Mouse (Mus musculus) neural tube, embryonic 15.5 days (tissue): ENCODE measurements around the gene Npc2. TPM values are rescaled to one million over a fixed set of nuclear protein-coding genes. Genes with fewer than 3 reads are reported as not detected.

Experiments
- ATAC-seq: fragments of 200-750 bp; cut with Nextera tagmentation; 2 replicates; pipeline ENCODE4 v1.8.0; 2017; ENCODE audit warnings: mild to moderate bottlenecking, moderate TSS enrichment, moderate library complexity; ENCODE audit not compliant: low FRiP score
- H3K27ac ChIP-seq: fragments of 300-500 bp; sonication (generic); replicated peaks from 2 replicates; pipeline ENCODE4 v1.5.1; 2015; ENCODE audit warnings: mild to moderate bottlenecking, inconsistent platforms
- H3K27me3 ChIP-seq: fragments of 300-500 bp; sonication (generic); replicated peaks from 2 replicates; pipeline ENCODE4 v1.6.1; 2015; ENCODE audit warnings: inconsistent platforms
- H3K36me3 ChIP-seq: fragments of 300-500 bp; sonication (generic); 2 replicates; pipeline ENCODE4 v1.6.1; 2015; ENCODE audit warnings: inconsistent platforms
- H3K4me1 ChIP-seq: fragments of 300-500 bp; sonication (generic); 2 replicates; pipeline ENCODE4 v1.6.1; 2015; ENCODE audit warnings: inconsistent platforms
- H3K4me2 ChIP-seq: fragments of 300-500 bp; sonication (generic); 2 replicates; pipeline ENCODE4 v1.6.1; 2015; ENCODE audit warnings: inconsistent platforms, mild to moderate bottlenecking, moderate library complexity
- H3K4me3 ChIP-seq: fragments of 300-500 bp; sonication (generic); replicated peaks from 2 replicates; pipeline ENCODE4 v1.5.1; 2015; ENCODE audit warnings: mild to moderate bottlenecking, inconsistent platforms
- H3K9ac ChIP-seq: fragments of 300-500 bp; sonication (generic); replicated peaks from 2 replicates; pipeline ENCODE4 v1.6.1; 2015; ENCODE audit warnings: mild to moderate bottlenecking, inconsistent platforms
- H3K9me3 ChIP-seq: fragments of 300-500 bp; sonication (generic); replicated peaks from 2 replicates; pipeline ENCODE4 v1.6.1; 2016; ENCODE audit warnings: inconsistent platforms
- WGBS: fragments of 180-500 bp; shearing (Covaris S2); methylation state at CpG from one replicate; pipeline ENCODE4 v1.1.7; 2015; ENCODE audit warnings: mixed read lengths; 5-methylcytosine and 5-hydroxymethylcytosine counted together
- polyA plus RNA-seq: library from polyadenylated mRNA; unstranded; fragments of >200 nt; fragmentation: Nextera tagmentation; extraction: Ambion mirVana; gene quantifications from 2 replicates; pipeline ENCODE4 v1.2.1, GENCODE M21; 2015

Gene Npc2
- polyA plus RNA-seq, 1 experiment from 2014 or later = 54.1 TPM

- Histone ChIP-seq H3K4me3 (peak overlapping the region; percentile 58; the same call in 1 of the 2 replicates), H3K4me1 (peaks cover 31% of the 10 kb centered on the region)
Observed at GRCm38 (mm10) chr12:84774376-84774775, 1.4 kb upstream of the Npc2 start.

GRCm38 (mm10) chr12:84773476-84773875, 524 bp upstream of the Npc2 start:
- no peaks in the 10 kb centered on the region for H3K27me3 ChIP-seq
- peaks cover 31% of the 10 kb centered on the region for H3K4me1 ChIP-seq
- H3K4me3 ChIP-seq = peak overlapping the region; percentile 58
- peak overlapping the region; percentile 67 for H3K9ac ChIP-seq
- H3K4me2 ChIP-seq = peak overlapping the region; percentile 71
- no peaks in the 10 kb centered on the region for H3K9me3 ChIP-seq
- peak; percentile 21; the same call in 1 of the 2 replicates for ATAC-seq
- WGBS = 2% methylated on average over 20 of the region's 20 CpGs
- peak overlapping the region; percentile 78 for H3K27ac ChIP-seq
- H3K36me3 ChIP-seq = no peaks in the 10 kb centered on the region

More at GRCm38 (mm10) chr12:84774376-84774775, 1.4 kb upstream of the Npc2 start:
- peak overlapping the region; percentile 71 for H3K4me2 ChIP-seq
- no peaks in the 10 kb centered on the region for H3K9me3 ChIP-seq
- no peaks in the 10 kb centered on the region for H3K27me3 ChIP-seq
- H3K36me3 ChIP-seq = no peaks in the 10 kb centered on the region
- ATAC-seq = no peak
- 86% methylated on average over 6 of the region's 6 CpGs for WGBS
- H3K9ac ChIP-seq = no peak overlapping the region
- no peak overlapping the region for H3K27ac ChIP-seq

- no peaks in the 10 kb centered on the region for H3K27me3 ChIP-seq
- no peaks in the 10 kb centered on the region for H3K36me3 ChIP-seq
- peak overlapping the region; percentile 71 for H3K4me2 ChIP-seq
- peak overlapping the region; percentile 91 for H3K27ac ChIP-seq
- 3% methylated on average over 10 of the region's 10 CpGs for WGBS
- peak overlapping the region; percentile 60 for H3K9ac ChIP-seq
- no peaks in the 10 kb centered on the region for H3K9me3 ChIP-seq
- peaks cover 31% of the 10 kb centered on the region for H3K4me1 ChIP-seq
- ATAC-seq = no peak
- H3K4me3 ChIP-seq = peak overlapping the region; percentile 58
Observed at GRCm38 (mm10) chr12:84771981-84772520, 901 bp downstream of the Npc2 start.

- Histone ChIP-seq H3K27ac (no peak overlapping the region), H3K4me3 (no peak overlapping the region), H3K4me1 (peaks cover 31% of the 10 kb centered on the region), H3K27me3 (no peaks in the 10 kb centered on the region), H3K36me3 (peaks cover 3% of the 10 kb centered on the region), H3K9me3 (no peaks in the 10 kb centered on the region), H3K9ac (no peak overlapping the region), H3K4me2 (no peak overlapping the region)
- 87% methylated on average over 7 of the region's 7 CpGs for WGBS
- no peak for ATAC-seq
Observed at GRCm38 (mm10) chr12:84769624-84770023, 3.3 kb downstream of the Npc2 start.

- H3K27me3 ChIP-seq = no peaks in the 10 kb centered on the region
- H3K36me3 ChIP-seq = peaks cover 23% of the 10 kb centered on the region
- H3K27ac ChIP-seq = no peak overlapping the region
- H3K9me3 ChIP-seq = no peaks in the 10 kb centered on the region
- no peak overlapping the region for H3K4me3 ChIP-seq
- H3K4me1 ChIP-seq = peaks cover 19% of the 10 kb centered on the region
- no peak overlapping the region for H3K9ac ChIP-seq
- H3K4me2 ChIP-seq = no peak overlapping the region
- no peak for ATAC-seq
- 94% methylated on average over 6 of the region's 6 CpGs for WGBS
Observed at GRCm38 (mm10) chr12:84767510-84767909, 5.4 kb downstream of the Npc2 start.

- H3K9me3 ChIP-seq = no peaks in the 10 kb centered on the region
- WGBS = 87% methylated on average over 5 of the region's 5 CpGs
- ATAC-seq = no peak
- no peak overlapping the region for H3K4me2 ChIP-seq
- H3K9ac ChIP-seq = no peak overlapping the region
- no peak overlapping the region for H3K4me3 ChIP-seq
- H3K36me3 ChIP-seq = peaks cover 23% of the 10 kb centered on the region
- H3K4me1 ChIP-seq = peaks cover 9% of the 10 kb centered on the region
- no peaks in the 10 kb centered on the region for H3K27me3 ChIP-seq
- H3K27ac ChIP-seq = no peak overlapping the region
Observed at GRCm38 (mm10) chr12:84766113-84766735, 6.7 kb downstream of the Npc2 start.

- Histone ChIP-seq H3K9me3 (no peaks in the 10 kb centered on the region), H3K4me2 (no peak overlapping the region), H3K36me3 (peaks cover 25% of the 10 kb centered on the region), H3K27ac (no peak overlapping the region), H3K9ac (no peak overlapping the region), H3K27me3 (no peaks in the 10 kb centered on the region), H3K4me1 (peaks cover 2% of the 10 kb centered on the region), H3K4me3 (no peak overlapping the region)
- ATAC-seq = no peak
- WGBS = 90% methylated on average over 15 of the region's 15 CpGs
Observed at GRCm38 (mm10) chr12:84765506-84765905, 7.4 kb downstream of the Npc2 start.

- WGBS = 78% methylated on average over 7 of the region's 7 CpGs
- ATAC-seq = no peak
- Histone ChIP-seq H3K4me3 (no peak overlapping the region), H3K27ac (no peak overlapping the region), H3K27me3 (no peaks in the 10 kb centered on the region), H3K9ac (no peak overlapping the region), H3K4me1 (no peaks in the 10 kb centered on the region), H3K9me3 (no peaks in the 10 kb centered on the region), H3K4me2 (no peak overlapping the region), H3K36me3 (peaks cover 30% of the 10 kb centered on the region)
Observed at GRCm38 (mm10) chr12:84764756-84765155, 8.2 kb downstream of the Npc2 start.

- Histone ChIP-seq H3K4me3 (no peak overlapping the region), H3K27ac (no peak overlapping the region), H3K4me2 (no peak overlapping the region), H3K9ac (no peak overlapping the region), H3K4me1 (no peaks in the 10 kb centered on the region), H3K9me3 (no peaks in the 10 kb centered on the region), H3K36me3 (peaks cover 38% of the 10 kb centered on the region), H3K27me3 (no peaks in the 10 kb centered on the region)
- ATAC-seq = no peak
- whole genome bisulfite sequencing = 92% methylated on average over 13 of the region's 13 CpGs
Observed at GRCm38 (mm10) chr12:84763577-84764218, 9.3 kb downstream of the Npc2 start.

- WGBS = 89% methylated on average over 5 of the region's 5 CpGs
- no peak for ATAC-seq
- Histone ChIP-seq H3K4me2 (no peak overlapping the region), H3K4me3 (no peak overlapping the region), H3K27ac (no peak overlapping the region), H3K36me3 (peaks cover 38% of the 10 kb centered on the region), H3K9me3 (no peaks in the 10 kb centered on the region), H3K9ac (no peak overlapping the region), H3K4me1 (no peaks in the 10 kb centered on the region), H3K27me3 (no peaks in the 10 kb centered on the region)
Observed at GRCm38 (mm10) chr12:84762532-84762931, 10.4 kb downstream of the Npc2 start.

GRCm38 (mm10) chr12:84759063-84759462, 13.9 kb downstream of the Npc2 start:
- 84% methylated on average over 2 of the region's 2 CpGs for WGBS
- Histone ChIP-seq H3K4me3 (no peak overlapping the region), H3K4me1 (no peaks in the 10 kb centered on the region), H3K27me3 (no peaks in the 10 kb centered on the region), H3K4me2 (no peak overlapping the region), H3K9ac (no peak overlapping the region), H3K36me3 (peaks cover 41% of the 10 kb centered on the region), H3K9me3 (no peaks in the 10 kb centered on the region), H3K27ac (no peak overlapping the region)
- ATAC-seq = no peak

GRCm38 (mm10) chr12:84756016-84756415, 16.9 kb downstream of the Npc2 start:
- Histone ChIP-seq H3K4me3 (no peak overlapping the region), H3K36me3 (peaks cover 27% of the 10 kb centered on the region)

More at GRCm38 (mm10) chr12:84756016-84756415, 16.9 kb downstream of the Npc2 start:
- Histone ChIP-seq H3K27me3 (no peaks in the 10 kb centered on the region), H3K4me2 (no peak overlapping the region), H3K9ac (no peak overlapping the region), H3K4me1 (peaks cover 20% of the 10 kb centered on the region), H3K27ac (no peak overlapping the region), H3K9me3 (no peaks in the 10 kb centered on the region)
- no peak for ATAC-seq
- WGBS = 92% methylated on average over 10 of the region's 10 CpGs
